Mouse (Mus musculus) liver, embryonic 13.5 days (tissue): Measurements from ENCODE around the gene Stat5b. TPM values are rescaled to one million over a fixed set of nuclear protein-coding genes. Genes with fewer than 3 reads are reported as not detected.

ENCODE experiments used
- ATAC-seq: fragments of 200-750 bp; cut with Nextera tagmentation; 2 replicates; pipeline ENCODE4 v1.8.0; 2017; ENCODE audit warnings: low read depth, mild to moderate bottlenecking, moderate number of reproducible peaks, moderate library complexity
- DNase-seq: peaks from one replicate; pipeline ENCODE4 v3.0.0; 2022
- H3K27ac ChIP-seq: fragments of 300-500 bp; sonication (generic); 2 replicates; pipeline ENCODE4 v1.5.1; 2015; ENCODE audit warnings: moderate library complexity, mild to moderate bottlenecking, inconsistent platforms
- H3K27me3 ChIP-seq: fragments of 300-500 bp; sonication (generic); 2 replicates; pipeline ENCODE4 v1.6.1; 2015; ENCODE audit warnings: mild to moderate bottlenecking, inconsistent platforms
- H3K36me3 ChIP-seq: fragments of 300-500 bp; sonication (generic); 2 replicates; pipeline ENCODE4 v1.6.1; 2015; ENCODE audit warnings: mild to moderate bottlenecking, inconsistent platforms
- H3K4me1 ChIP-seq: fragments of 300-500 bp; sonication (generic); replicated peaks from 2 replicates; pipeline ENCODE4 v1.6.1; 2015; ENCODE audit warnings: inconsistent platforms
- H3K4me2 ChIP-seq: fragments of 300-500 bp; sonication (generic); 2 replicates; pipeline ENCODE4 v1.6.1; 2015; ENCODE audit warnings: inconsistent platforms, mild to moderate bottlenecking, moderate library complexity
- H3K4me3 ChIP-seq: fragments of 300-500 bp; sonication (generic); replicated peaks from 2 replicates; pipeline ENCODE4 v1.5.1; 2015; ENCODE audit warnings: mild to moderate bottlenecking, inconsistent platforms
- H3K9ac ChIP-seq: fragments of 300-500 bp; sonication (generic); 2 replicates; pipeline ENCODE4 v1.6.1; 2015; ENCODE audit warnings: mild to moderate bottlenecking, inconsistent platforms
- H3K9me3 ChIP-seq: fragments of 300-500 bp; sonication (generic); replicated peaks from 2 replicates; pipeline ENCODE4 v1.6.1; 2016; ENCODE audit warnings: inconsistent platforms
- WGBS: fragments of 180-500 bp; shearing (Covaris S2); methylation state at CpG from one replicate; pipeline ENCODE4 v1.1.7; 2015; ENCODE audit not compliant: insufficient replicate concordance; 5-methylcytosine and 5-hydroxymethylcytosine counted together
- polyA plus RNA-seq: library from polyadenylated mRNA; unstranded; fragments of >200 nt; fragmentation: Nextera tagmentation; extraction: Ambion mirVana; gene quantifications from 2 replicates; pipeline ENCODE4 v1.2.1, GENCODE M21; 2015

Gene Stat5b
- polyA plus RNA-seq, 1 experiment from 2014 or later = 21.1 TPM

DNA sequence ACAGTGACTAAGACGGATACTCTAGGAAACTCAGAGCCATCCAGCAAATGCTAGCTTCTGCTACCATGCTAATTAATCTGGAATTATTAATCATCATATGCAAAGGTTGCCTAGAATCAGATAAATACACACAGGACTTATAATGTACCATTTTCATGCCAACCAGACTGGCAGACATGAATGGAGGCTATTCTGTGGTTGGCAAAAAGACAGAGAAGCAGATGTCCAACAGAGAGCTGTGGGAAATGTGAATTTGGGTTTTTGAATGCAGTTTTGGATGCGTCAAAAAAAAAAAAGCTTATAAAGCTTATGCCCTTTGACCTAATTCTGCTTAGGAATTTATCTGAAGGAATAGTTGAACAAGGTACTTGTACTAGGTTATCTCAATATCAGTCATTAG lies 64.8 kb downstream of the Stat5b start:
- Histone ChIP-seq H3K4me2 (no peak overlapping the region), H3K27me3 (no peaks in the 10 kb centered on the region), H3K36me3 (peaks cover 97% of the 10 kb centered on the region), H3K4me3 (no peak overlapping the region), H3K9me3 (no peaks in the 10 kb centered on the region), H3K27ac (no peak overlapping the region), H3K9ac (no peak overlapping the region), H3K4me1 (peaks cover 13% of the 10 kb centered on the region)
- 91% methylated on average over 2 of the region's 2 CpGs for WGBS
- DNase-seq = no peak
- ATAC-seq = no peak

DNA sequence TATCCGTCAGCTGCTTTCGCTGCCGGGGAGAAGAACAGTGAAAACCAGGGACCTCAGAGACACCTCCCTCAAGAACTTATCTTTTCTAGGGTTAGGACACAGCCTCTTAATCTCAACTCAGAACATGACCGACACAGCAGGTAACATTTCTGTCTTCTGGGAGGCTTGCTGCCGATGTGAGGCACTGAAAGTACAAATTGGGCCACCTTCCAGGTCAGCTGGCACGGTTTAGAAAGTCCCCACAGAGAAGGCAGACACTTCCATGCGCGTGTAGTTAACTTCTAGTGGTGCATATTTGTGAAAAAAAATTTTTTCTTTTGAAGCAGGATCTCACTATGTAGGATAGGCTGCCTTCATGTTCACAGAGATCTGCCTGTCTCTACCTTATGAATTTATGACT lies 66.2 kb downstream of the Stat5b start:
- DNase-seq (no peak), ATAC-seq (no peak)
- Histone ChIP-seq H3K27me3 (no peaks in the 10 kb centered on the region), H3K4me1 (peaks cover 13% of the 10 kb centered on the region), H3K4me2 (no peak overlapping the region), H3K9ac (no peak overlapping the region), H3K4me3 (no peak overlapping the region), H3K27ac (no peak overlapping the region), H3K36me3 (peaks cover 95% of the 10 kb centered on the region), H3K9me3 (no peaks in the 10 kb centered on the region)
- 83% methylated on average over 8 of the region's 8 CpGs for WGBS

DNA sequence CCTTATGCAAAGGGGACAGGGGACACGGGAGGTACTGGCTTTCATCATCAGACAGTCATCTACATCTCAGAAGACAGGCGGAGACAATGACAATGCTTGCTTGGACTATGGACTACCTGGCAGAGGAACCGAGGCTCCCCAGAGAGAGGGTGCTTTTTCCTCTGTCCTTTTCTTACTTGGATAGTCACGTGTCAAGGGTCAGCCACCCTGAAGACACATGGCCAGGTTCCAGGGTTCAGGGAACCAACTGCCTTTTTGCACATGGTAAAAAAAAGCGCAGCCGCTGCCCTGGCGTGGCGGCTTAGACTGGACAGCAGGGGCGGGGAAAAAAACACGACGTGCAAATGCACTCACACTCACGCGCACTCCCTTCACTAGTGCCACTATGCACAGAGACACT lies 68.0 kb downstream of the Stat5b start:
- Histone ChIP-seq H3K27me3 (no peaks in the 10 kb centered on the region), H3K4me3 (no peak overlapping the region), H3K4me2 (no peak overlapping the region), H3K9me3 (no peaks in the 10 kb centered on the region), H3K27ac (no peak overlapping the region), H3K4me1 (peaks cover 13% of the 10 kb centered on the region), H3K36me3 (peaks cover 85% of the 10 kb centered on the region), H3K9ac (no peak overlapping the region)
- 81% methylated on average over 13 of the region's 13 CpGs for WGBS
- DNase-seq (no peak), ATAC-seq (no peak)

DNA sequence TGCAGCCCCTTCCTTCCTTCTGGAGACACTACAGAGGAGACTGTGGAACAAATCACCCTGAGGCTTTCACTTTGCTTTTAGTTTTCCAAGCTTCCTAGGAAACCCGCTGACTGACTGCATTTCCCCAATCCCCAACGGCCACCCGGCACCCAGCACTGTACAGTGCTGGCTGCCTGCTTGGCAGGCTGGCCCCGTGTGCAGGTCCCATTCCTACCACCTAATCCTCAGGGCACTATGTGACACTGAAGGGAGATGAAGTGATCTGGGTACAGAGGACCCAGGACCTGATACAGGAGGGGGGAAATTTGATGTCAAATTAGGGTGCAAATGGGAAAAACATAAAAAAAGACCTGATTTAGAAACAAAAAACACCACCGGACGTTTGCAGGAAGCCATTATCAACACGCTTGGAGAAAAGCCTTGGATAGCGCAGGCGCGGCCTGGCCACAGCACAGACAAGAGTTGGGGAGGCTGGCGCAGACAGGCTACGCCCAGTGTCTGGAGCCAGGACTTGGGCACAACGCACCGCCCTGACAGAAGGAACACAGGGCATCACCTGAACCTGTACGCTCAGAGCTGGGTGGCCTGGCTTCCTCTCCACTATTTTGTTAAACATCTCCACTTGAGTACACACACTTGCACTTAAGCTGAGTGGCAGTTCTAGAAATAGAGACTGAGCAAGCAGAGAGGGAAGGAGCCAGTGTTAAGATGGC lies 68.6 kb downstream of the Stat5b start:
- no peak overlapping the region for H3K27ac ChIP-seq
- no peak overlapping the region for H3K9ac ChIP-seq
- no peak overlapping the region for H3K4me2 ChIP-seq
- ATAC-seq (no peak), DNase-seq (no peak)
- peaks cover 13% of the 10 kb centered on the region for H3K4me1 ChIP-seq
- WGBS = 82% methylated on average over 15 of the region's 15 CpGs
- no peaks in the 10 kb centered on the region for H3K9me3 ChIP-seq
- H3K36me3 ChIP-seq = peaks cover 79% of the 10 kb centered on the region
- no peaks in the 10 kb centered on the region for H3K27me3 ChIP-seq
- no peak overlapping the region for H3K4me3 ChIP-seq

DNA sequence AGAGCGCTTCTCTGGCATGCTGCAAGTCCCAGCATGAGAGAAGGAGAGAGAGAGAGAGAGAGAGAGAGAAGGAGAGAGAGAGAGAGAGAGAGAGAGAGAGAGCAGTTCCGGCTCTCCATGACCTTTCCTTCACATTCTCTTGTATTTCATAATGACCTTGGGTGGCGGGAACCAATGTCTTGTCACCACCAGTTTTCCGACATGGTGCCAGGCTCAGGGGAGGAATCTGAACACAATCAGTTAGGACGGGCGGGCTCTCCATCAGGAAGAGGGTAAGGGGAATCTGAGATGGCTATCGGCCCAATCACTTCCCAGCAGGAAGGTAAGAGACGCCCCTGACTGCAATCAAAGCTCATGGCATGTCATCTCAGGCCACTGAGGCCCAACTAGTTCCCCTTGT lies 70.3 kb downstream of the Stat5b start:
- Histone ChIP-seq H3K36me3 (peaks cover 63% of the 10 kb centered on the region), H3K27me3 (no peaks in the 10 kb centered on the region), H3K4me2 (no peak overlapping the region), H3K9ac (no peak overlapping the region), H3K27ac (no peak overlapping the region), H3K4me1 (peaks cover 13% of the 10 kb centered on the region), H3K4me3 (no peak overlapping the region), H3K9me3 (no peaks in the 10 kb centered on the region)
- WGBS = 76% methylated on average over 8 of the region's 8 CpGs
- DNase-seq (no peak), ATAC-seq (no peak)

DNA sequence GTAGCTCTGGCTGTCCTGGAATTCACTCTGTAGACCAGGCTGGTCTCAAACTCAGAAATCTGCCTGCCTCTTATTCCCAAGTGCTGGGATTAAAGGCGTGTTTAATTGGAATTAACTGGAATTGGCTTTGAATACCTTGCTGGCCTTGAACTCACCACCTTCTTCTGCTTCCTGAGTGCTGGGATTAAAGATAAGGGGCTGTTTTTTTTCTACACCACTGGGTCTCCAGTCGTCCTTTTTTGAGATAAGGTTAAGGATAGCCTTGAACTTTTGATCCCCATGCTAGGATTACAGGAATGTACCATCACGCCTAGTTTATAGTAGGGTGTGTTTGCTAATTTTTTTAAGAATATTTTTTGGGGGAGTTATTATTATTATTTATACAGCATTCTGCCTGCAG lies 72.5 kb downstream of the Stat5b start:
- H3K4me2 ChIP-seq = no peak overlapping the region
- H3K36me3 ChIP-seq = peaks cover 42% of the 10 kb centered on the region
- H3K27me3 ChIP-seq = no peaks in the 10 kb centered on the region
- no peak for ATAC-seq
- H3K4me3 ChIP-seq = no peak overlapping the region
- peaks cover 7% of the 10 kb centered on the region; the same call in 1 of the 2 replicates for H3K4me1 ChIP-seq
- 45% methylated on average over 3 of the region's 3 CpGs for WGBS
- no peak for DNase-seq
- H3K9ac ChIP-seq = no peak overlapping the region
- H3K27ac ChIP-seq = no peak overlapping the region
- no peaks in the 10 kb centered on the region for H3K9me3 ChIP-seq

DNA sequence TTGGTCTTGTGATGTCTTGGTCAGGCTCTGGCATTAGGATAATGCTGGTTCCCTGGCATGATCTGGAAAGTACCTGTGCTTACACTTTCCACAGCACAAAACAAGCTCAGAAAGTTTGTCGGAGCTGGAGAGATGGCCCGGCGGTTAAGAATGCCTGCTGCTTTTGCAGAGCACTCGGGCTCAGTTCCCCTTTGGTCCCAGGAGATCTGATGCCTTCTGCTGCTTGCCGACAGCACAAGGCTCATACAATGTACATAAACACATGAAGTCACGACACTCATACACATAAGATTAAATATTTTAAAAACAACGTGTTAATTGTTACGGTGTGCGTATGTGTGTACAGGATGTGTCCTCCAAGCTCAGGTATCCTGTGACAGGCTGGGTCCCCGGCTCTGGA lies 74.6 kb downstream of the Stat5b start:
- Histone ChIP-seq H3K36me3 (peaks cover 22% of the 10 kb centered on the region), H3K27me3 (no peaks in the 10 kb centered on the region), H3K4me2 (no peak overlapping the region), H3K9me3 (no peaks in the 10 kb centered on the region), H3K27ac (no peak overlapping the region), H3K4me3 (no peak overlapping the region), H3K4me1 (peaks cover 4% of the 10 kb centered on the region), H3K9ac (no peak overlapping the region)
- WGBS = 74% methylated on average over 10 of the region's 10 CpGs
- ATAC-seq (no peak), DNase-seq (no peak)

DNA sequence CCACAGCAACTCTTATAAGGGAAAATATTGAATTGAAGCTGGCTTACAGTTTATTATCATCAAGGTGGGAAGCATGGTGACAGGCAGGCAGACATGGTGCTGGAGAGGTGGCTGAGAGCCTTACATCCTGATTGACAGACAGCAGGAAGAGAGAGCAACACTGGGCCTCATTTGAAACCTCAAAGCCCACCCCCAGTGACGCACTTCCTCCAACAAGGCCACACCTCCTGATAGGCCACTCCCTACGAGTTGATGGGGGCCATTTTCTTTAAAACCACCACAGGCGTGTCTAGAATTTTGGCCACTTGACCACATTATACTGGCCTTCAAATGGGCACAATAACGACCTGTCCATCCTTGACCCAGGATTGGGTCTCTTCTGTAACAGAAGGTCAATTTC lies 76.3 kb downstream of the Stat5b start:
- H3K9me3 ChIP-seq = no peaks in the 10 kb centered on the region
- no peak for DNase-seq
- H3K36me3 ChIP-seq = peaks cover 7% of the 10 kb centered on the region
- no peak overlapping the region for H3K4me3 ChIP-seq
- H3K27ac ChIP-seq = no peak overlapping the region
- 63% methylated on average over 4 of the region's 4 CpGs for WGBS
- ATAC-seq = no peak
- no peak overlapping the region for H3K9ac ChIP-seq
- H3K4me2 ChIP-seq = no peak overlapping the region
- H3K4me1 ChIP-seq = peaks cover 15% of the 10 kb centered on the region
- no peaks in the 10 kb centered on the region for H3K27me3 ChIP-seq

DNA sequence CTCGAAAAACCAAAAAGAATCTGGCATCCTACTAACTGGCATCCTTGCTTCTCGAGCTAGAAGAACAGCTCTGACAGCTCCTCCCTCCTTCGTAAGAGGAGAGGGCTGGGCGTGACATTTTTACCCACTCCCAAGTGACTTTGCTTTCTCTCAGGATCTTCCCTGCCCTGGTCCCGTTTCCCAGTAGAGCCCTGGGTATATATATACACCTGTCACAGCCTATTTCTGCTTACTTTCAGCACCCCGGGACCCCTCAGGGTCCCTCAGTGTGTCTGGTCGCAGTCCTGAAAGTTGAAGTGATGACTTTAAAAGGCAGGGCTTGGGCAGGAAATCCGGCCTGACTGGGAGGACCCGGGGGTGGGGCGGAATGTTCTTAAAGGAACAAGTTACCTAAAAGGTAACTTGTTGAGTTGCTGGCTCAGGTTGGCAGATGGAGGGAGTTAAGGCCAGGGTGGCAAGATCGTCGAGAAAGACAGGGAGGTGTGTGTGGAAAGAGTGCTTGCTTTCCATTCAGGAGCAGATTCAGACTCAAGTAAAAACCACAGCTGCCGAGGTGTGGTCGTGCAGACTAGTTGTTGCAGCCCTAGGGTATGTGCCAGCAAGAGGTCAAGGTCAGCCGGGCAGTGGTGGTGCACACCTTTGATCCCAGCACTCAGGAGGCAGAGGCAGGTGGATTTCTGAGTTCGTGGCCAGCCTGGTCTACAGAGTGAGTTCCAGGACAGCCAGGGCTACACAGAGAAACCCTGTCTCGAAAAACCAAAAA lies 79.7 kb downstream of the Stat5b start, which contains the start of gene Ghdc:
Gene Ghdc, minus strand, starts transcription at position 312 of the 763 bp plus-strand sequence.
- DNase-seq (peak; percentile 69), ATAC-seq (peak; percentile 66)
- Histone ChIP-seq H3K36me3 (no peaks in the 10 kb centered on the region), H3K9me3 (no peaks in the 10 kb centered on the region), H3K27me3 (no peaks in the 10 kb centered on the region), H3K9ac (peak within 1 kb of the TSS; percentile 64), H3K4me2 (peak within 1 kb of the TSS; percentile 69), H3K4me3 (peak within 1 kb of the TSS; percentile 63), H3K27ac (no peak within 1 kb of the TSS), H3K4me1 (peaks cover 15% of the 10 kb centered on the region)
- WGBS = 9% methylated on average over 17 of the region's 17 CpGs

DNA sequence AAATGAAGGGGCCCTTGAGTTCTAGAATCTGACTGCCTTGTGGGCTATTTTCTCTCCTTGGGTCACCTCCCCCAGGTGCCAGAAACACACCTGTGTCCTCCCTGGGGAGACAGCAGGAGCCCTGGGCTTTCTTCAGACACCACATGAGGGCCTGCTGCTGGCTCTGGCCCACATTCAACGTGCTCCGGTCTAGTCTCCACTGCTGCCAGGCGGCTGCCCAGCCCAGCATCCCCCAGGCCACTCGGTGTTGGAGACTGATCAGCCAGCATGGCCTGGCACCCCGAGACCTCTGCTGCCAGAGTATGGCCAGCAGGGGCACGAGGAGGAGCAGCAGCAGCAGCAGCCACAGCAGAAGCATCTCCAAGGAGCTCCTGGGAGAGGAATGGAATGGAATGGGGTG lies 80.5 kb downstream of the Stat5b start:
- no peak for ATAC-seq
- DNase-seq = no peak
- Histone ChIP-seq H3K4me3 (peak overlapping the region; percentile 63), H3K9me3 (no peaks in the 10 kb centered on the region), H3K27me3 (no peaks in the 10 kb centered on the region), H3K4me2 (peak overlapping the region; percentile 69), H3K27ac (no peak overlapping the region), H3K4me1 (peaks cover 15% of the 10 kb centered on the region), H3K9ac (0 out of 2 replicates have a peak overlapping the region, but pooled peaks have one; percentile 64), H3K36me3 (no peaks in the 10 kb centered on the region)
- WGBS = 49% methylated on average over 6 of the region's 6 CpGs

DNA sequence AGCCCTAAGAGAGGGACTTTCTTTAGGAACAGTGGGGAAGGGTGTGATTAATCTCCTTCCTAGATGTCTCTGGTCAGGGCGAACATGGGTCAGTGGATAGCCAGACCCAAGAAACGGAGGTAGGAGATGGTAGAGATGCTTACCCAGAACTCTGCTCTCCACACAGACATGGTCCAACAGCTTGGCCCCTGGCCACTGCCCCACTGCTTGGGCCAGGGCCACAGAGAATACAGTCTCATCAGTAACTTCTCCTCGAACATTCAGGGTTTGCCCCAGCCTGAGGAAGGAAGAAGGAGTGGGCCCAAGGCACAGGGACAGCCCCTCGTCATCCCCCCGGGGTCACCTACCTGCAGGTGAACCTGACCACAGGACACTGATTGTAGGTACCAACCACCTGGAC lies 82.7 kb downstream of the Stat5b start:
- Histone ChIP-seq H3K4me1 (peaks cover 15% of the 10 kb centered on the region), H3K9me3 (no peaks in the 10 kb centered on the region), H3K9ac (no peak overlapping the region), H3K4me3 (no peak overlapping the region), H3K36me3 (no peaks in the 10 kb centered on the region), H3K4me2 (no peak overlapping the region), H3K27ac (no peak overlapping the region), H3K27me3 (peaks cover 7% of the 10 kb centered on the region)
- DNase-seq (no peak), ATAC-seq (no peak)
- WGBS = 68% methylated on average over 5 of the region's 5 CpGs
